Mouse (Mus musculus) intestine, embryonic 14.5 days (tissue): ENCODE measurements around the gene Fbxo28. TPM values are rescaled to one million over a fixed set of nuclear protein-coding genes. Genes with fewer than 3 reads are reported as not detected.
A peak's percentile ranks its signal among the peaks of the same experiment; 100 is the strongest.

ENCODE experiments used
- ATAC-seq: fragments of 200-750 bp; cut with Nextera tagmentation; replicated peaks from 2 replicates; pipeline ENCODE4 v1.8.0; 2017; ENCODE audit warnings: low read depth, moderate number of reproducible peaks, moderate TSS enrichment, moderate library complexity; ENCODE audit not compliant: low FRiP score, low TSS enrichment
- DNase-seq: peaks from one replicate; pipeline ENCODE4 v3.0.0-alpha.2; 2018; ENCODE audit warnings: low spot score
- H3K27ac ChIP-seq: fragments of 300-500 bp; sonication (generic); 2 replicates; pipeline ENCODE4 v1.5.1; 2014; ENCODE audit warnings: low read depth, mild to moderate bottlenecking, control low read depth
- H3K27me3 ChIP-seq: fragments of 300-500 bp; sonication (generic); replicated peaks from 2 replicates; pipeline ENCODE4 v1.6.1; 2014; ENCODE audit warnings: low read length, control low read depth; ENCODE audit not compliant: control insufficient read depth, insufficient read depth
- H3K36me3 ChIP-seq: fragments of 300-500 bp; sonication (generic); 2 replicates; pipeline ENCODE4 v1.6.1; 2014; ENCODE audit warnings: low read length, control low read depth; ENCODE audit not compliant: control insufficient read depth, insufficient read depth
- H3K4me1 ChIP-seq: fragments of 300-500 bp; sonication (generic); replicated peaks from 2 replicates; pipeline ENCODE4 v1.6.1; 2014; ENCODE audit warnings: low read length, control low read depth, mixed read lengths; ENCODE audit not compliant: control insufficient read depth, insufficient read depth
- H3K4me2 ChIP-seq: fragments of 300-500 bp; sonication (generic); 2 replicates; pipeline ENCODE4 v1.6.1; 2014; ENCODE audit warnings: low read length
- H3K4me3 ChIP-seq: fragments of 300-500 bp; sonication (generic); 2 replicates; pipeline ENCODE4 v1.5.1; 2014; ENCODE audit warnings: low read depth, low read length, control low read depth, mixed read lengths
- H3K9ac ChIP-seq: fragments of 300-500 bp; sonication (generic); 2 replicates; pipeline ENCODE4 v1.6.1; 2014; ENCODE audit warnings: mild to moderate bottlenecking, low read length
- H3K9me3 ChIP-seq: fragments of 300-500 bp; sonication (generic); 2 replicates; pipeline ENCODE4 v1.6.1; 2016; ENCODE audit warnings: low read length, control low read depth; ENCODE audit not compliant: control insufficient read depth
- WGBS: fragments of 180-500 bp; shearing (Covaris S2); extraction: QIAGEN DNeasy Blood & Tissue Kit; methylation state at CpG from one replicate; pipeline ENCODE4 v1.1.7; 2014; 5-methylcytosine and 5-hydroxymethylcytosine counted together
- polyA plus RNA-seq: library from polyadenylated mRNA; unstranded; fragments of >200 nt; fragmentation: Nextera tagmentation; extraction: Ambion mirVana; gene quantifications from 2 replicates; pipeline ENCODE4 v1.2.1, GENCODE M21; 2014

Gene Fbxo28
- polyA plus RNA-seq, 1 experiment from 2014 or later: 22.6 TPM

DNA sequence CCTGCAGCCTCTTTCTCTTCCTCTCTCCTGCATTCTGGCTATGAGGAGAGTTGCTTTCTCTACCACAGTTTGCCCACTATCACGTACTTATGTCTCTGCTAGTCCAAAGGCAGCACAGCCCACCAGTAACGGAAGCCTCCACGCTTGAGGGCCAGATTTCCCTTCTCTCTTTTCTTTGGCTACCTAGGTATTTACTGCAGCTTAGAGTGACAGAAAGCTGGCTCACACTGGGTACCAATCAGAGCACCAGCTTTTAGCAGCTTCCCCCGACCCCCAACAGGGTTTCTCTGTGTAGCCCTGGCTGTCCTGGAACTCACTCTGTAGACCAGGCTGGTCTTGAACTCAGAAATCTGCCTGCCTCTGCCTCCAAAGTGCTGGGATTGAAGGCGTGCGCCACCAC lies 36.1 kb upstream of the Fbxo28 start:
- Histone ChIP-seq H3K4me3 (no peak overlapping the region), H3K27ac (no peak overlapping the region), H3K4me2 (no peak overlapping the region), H3K4me1 (no peaks in the 10 kb centered on the region), H3K9me3 (no peaks in the 10 kb centered on the region), H3K36me3 (no peaks in the 10 kb centered on the region), H3K27me3 (no peaks in the 10 kb centered on the region), H3K9ac (no peak overlapping the region)
- ATAC-seq (no peak), DNase-seq (no peak)
- WGBS: 76% methylated on average over 6 of the region's 6 CpGs

DNA sequence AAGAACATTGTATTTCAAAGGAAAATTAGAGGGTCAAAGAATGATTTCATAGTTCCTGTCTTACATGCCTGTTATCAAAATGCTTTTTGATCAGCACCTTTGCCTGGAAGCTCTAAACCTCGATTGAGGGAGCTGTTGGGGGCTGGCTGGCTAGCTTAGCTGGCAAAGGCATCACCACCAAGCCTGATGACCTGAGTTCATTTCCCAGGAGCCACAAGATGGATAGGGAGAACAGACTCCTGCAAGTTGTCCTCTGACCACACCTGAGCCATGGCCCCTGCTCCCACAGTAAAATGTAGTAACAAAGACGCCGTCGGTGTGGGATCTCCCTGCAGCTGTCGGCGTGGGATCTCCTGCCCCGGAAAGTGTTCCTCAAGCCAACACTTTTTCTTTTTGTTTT lies 35.4 kb upstream of the Fbxo28 start:
- Histone ChIP-seq H3K4me2 (no peak overlapping the region), H3K4me1 (no peaks in the 10 kb centered on the region), H3K9ac (no peak overlapping the region), H3K4me3 (no peak overlapping the region), H3K27me3 (no peaks in the 10 kb centered on the region), H3K27ac (no peak overlapping the region), H3K36me3 (no peaks in the 10 kb centered on the region), H3K9me3 (no peaks in the 10 kb centered on the region)
- ATAC-seq (no peak), DNase-seq (no peak)
- 90% methylated on average over 7 of the region's 7 CpGs for WGBS

GRCm38 (mm10) chr1:182376221-182376620 lies 34.8 kb upstream of the Fbxo28 start:
- no peaks in the 10 kb centered on the region for H3K27me3 ChIP-seq
- no peaks in the 10 kb centered on the region for H3K4me1 ChIP-seq
- H3K4me2 ChIP-seq: no peak overlapping the region
- no peak overlapping the region for H3K27ac ChIP-seq
- H3K4me3 ChIP-seq: no peak overlapping the region
- peak; percentile 60 for DNase-seq
- H3K9me3 ChIP-seq: no peaks in the 10 kb centered on the region
- no peak overlapping the region for H3K9ac ChIP-seq
- ATAC-seq: no peak
- no peaks in the 10 kb centered on the region for H3K36me3 ChIP-seq
- 28% methylated on average over 8 of the region's 8 CpGs for WGBS

DNA sequence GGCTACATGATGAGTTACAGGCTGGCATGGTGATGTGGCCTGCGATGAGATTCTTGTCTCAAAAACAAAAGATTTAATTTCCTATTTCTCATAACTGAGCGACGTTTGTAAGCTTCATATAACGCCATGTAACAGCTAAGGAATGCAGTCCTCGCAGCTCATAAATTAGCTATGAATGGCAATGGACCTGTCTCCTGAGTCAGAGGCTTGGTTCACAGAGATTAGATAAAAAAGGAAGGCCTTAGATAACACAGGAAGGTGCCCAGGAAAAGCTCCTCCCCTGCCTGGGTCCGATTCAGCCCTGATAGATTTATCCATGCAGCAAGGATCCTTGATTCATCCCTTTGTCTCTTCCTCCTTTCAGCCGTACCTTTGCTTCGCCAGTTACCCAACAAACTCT lies 30.5 kb upstream of the Fbxo28 start:
- DNase-seq (no peak), ATAC-seq (no peak)
- H3K4me2 ChIP-seq: no peak overlapping the region
- no peaks in the 10 kb centered on the region for H3K9me3 ChIP-seq
- H3K4me1 ChIP-seq: no peaks in the 10 kb centered on the region
- H3K36me3 ChIP-seq: no peaks in the 10 kb centered on the region
- no peak overlapping the region for H3K9ac ChIP-seq
- H3K27ac ChIP-seq: no peak overlapping the region
- no peaks in the 10 kb centered on the region for H3K27me3 ChIP-seq
- WGBS: 68% methylated on average over 8 of the region's 8 CpGs
- no peak overlapping the region for H3K4me3 ChIP-seq

DNA sequence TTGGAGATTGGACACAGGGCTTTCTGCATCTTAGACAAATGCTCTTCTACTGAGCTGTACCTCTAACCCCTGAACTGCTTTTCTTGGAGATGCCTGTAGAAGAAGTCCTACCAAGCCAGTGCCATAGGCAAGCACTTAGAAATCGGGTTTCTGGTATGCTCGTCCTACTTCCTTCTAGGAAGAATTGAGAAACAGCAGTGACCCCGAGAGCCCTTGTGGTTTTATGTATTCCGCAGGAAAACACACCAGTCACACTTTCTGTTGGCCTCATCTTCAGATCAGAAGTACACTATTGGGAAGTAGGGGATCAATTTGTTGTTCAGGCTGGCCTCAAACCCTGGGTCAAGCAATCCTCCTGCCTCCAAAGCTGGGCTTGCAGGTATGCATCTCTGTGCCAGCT lies 28.0 kb upstream of the Fbxo28 start:
- Histone ChIP-seq H3K27me3 (no peaks in the 10 kb centered on the region), H3K4me2 (no peak overlapping the region), H3K36me3 (no peaks in the 10 kb centered on the region), H3K4me1 (no peaks in the 10 kb centered on the region), H3K9ac (no peak overlapping the region), H3K27ac (no peak overlapping the region), H3K4me3 (no peak overlapping the region), H3K9me3 (no peaks in the 10 kb centered on the region)
- ATAC-seq (no peak), DNase-seq (no peak)
- WGBS: 76% methylated on average over 4 of the region's 4 CpGs

GRCm38 (mm10) chr1:182368782-182369181 lies 27.4 kb upstream of the Fbxo28 start:
- 50% methylated on average over 8 of the region's 8 CpGs for WGBS

GRCm38 (mm10) chr1:182368309-182368708 lies 26.9 kb upstream of the Fbxo28 start:
- no peaks in the 10 kb centered on the region for H3K36me3 ChIP-seq
- H3K4me1 ChIP-seq: no peaks in the 10 kb centered on the region
- H3K4me2 ChIP-seq: no peak overlapping the region
- no peaks in the 10 kb centered on the region for H3K9me3 ChIP-seq
- no peaks in the 10 kb centered on the region for H3K27me3 ChIP-seq
- H3K4me3 ChIP-seq: no peak overlapping the region
- DNase-seq (no peak), ATAC-seq (no peak)
- no peak overlapping the region for H3K27ac ChIP-seq
- no peak overlapping the region for H3K9ac ChIP-seq
- 65% methylated on average over 7 of the region's 7 CpGs for WGBS

More at GRCm38 (mm10) chr1:182368782-182369181, 27.4 kb upstream of the Fbxo28 start:
- Histone ChIP-seq H3K4me2 (no peak overlapping the region), H3K4me1 (no peaks in the 10 kb centered on the region), H3K9me3 (no peaks in the 10 kb centered on the region), H3K27me3 (no peaks in the 10 kb centered on the region), H3K9ac (no peak overlapping the region), H3K27ac (no peak overlapping the region), H3K36me3 (no peaks in the 10 kb centered on the region), H3K4me3 (no peak overlapping the region)
- ATAC-seq (no peak), DNase-seq (no peak)

DNA sequence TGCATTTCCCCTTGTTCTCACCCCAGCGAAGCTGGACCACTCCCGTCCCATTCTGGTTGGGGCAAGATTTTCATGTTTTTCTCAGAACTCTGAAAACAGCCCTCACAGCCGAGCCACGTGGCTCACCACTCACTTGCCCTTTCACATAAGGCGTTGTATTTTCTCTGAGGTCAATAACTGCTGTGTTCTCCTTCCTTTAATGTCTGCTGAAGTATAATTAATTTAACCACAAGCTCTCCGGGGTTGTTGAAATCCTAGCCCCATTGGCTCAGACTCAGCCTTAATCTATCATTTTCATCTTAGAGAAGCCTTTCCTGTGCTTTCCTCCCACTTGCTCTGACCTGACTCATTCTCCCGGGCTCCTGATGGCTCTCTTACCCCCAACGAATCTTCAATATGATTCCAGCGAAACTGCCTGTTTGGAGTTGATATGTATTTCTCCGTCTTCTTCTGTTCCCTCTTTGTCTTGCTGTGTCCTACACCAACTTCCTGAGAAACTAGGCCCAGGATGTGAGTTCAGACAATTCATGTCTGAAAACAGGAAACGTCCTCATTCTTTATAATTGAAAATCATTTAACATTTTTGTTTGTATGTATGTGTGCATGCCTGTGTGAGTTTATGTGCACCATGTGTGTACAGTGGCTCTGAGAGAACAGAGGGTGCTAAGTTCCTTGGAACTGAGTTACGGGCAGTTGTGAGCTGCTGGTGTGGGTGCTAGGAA lies 22.4 kb upstream of the Fbxo28 start:
- no peak overlapping the region for H3K27ac ChIP-seq
- H3K27me3 ChIP-seq: no peaks in the 10 kb centered on the region
- H3K9me3 ChIP-seq: no peaks in the 10 kb centered on the region
- no peak for DNase-seq
- H3K4me1 ChIP-seq: no peaks in the 10 kb centered on the region
- no peak overlapping the region for H3K4me2 ChIP-seq
- no peak for ATAC-seq
- no peak overlapping the region for H3K9ac ChIP-seq
- no peak overlapping the region for H3K4me3 ChIP-seq
- WGBS: 69% methylated on average over 12 of the region's 12 CpGs
- no peaks in the 10 kb centered on the region for H3K36me3 ChIP-seq

GRCm38 (mm10) chr1:182362703-182363102 lies 21.3 kb upstream of the Fbxo28 start:
- 91% methylated on average over 5 of the region's 5 CpGs for WGBS
- DNase-seq: no peak
- Histone ChIP-seq H3K9me3 (no peaks in the 10 kb centered on the region), H3K27me3 (no peaks in the 10 kb centered on the region), H3K9ac (no peak overlapping the region), H3K4me3 (no peak overlapping the region), H3K36me3 (no peaks in the 10 kb centered on the region), H3K4me2 (no peak overlapping the region), H3K4me1 (no peaks in the 10 kb centered on the region), H3K27ac (no peak overlapping the region)
- ATAC-seq: no peak
